Mouse (Mus musculus) hindbrain, embryonic 13.5 days (tissue): ENCODE data around the gene Ap1m1. TPM values are rescaled to one million over a fixed set of nuclear protein-coding genes. Genes with fewer than 3 reads are reported as not detected.

ENCODE experiments used
- ATAC-seq: fragments of 200-750 bp; cut with Nextera tagmentation; 2 replicates; pipeline ENCODE4 v1.8.0; 2017; ENCODE audit warnings: moderate TSS enrichment; ENCODE audit not compliant: low FRiP score
- H3K27ac ChIP-seq: fragments of 300-500 bp; sonication (generic); 2 replicates; pipeline ENCODE4 v1.5.1; 2015; ENCODE audit warnings: inconsistent platforms, mild to moderate bottlenecking, moderate library complexity
- H3K27me3 ChIP-seq: fragments of 300-500 bp; sonication (generic); 2 replicates; pipeline ENCODE4 v1.6.1; 2015; ENCODE audit warnings: mild to moderate bottlenecking, inconsistent platforms
- H3K36me3 ChIP-seq: fragments of 300-500 bp; sonication (generic); 2 replicates; pipeline ENCODE4 v1.6.1; 2015; ENCODE audit warnings: mild to moderate bottlenecking, inconsistent platforms
- H3K4me1 ChIP-seq: fragments of 300-500 bp; sonication (generic); replicated peaks from 2 replicates; pipeline ENCODE4 v1.6.1; 2015; ENCODE audit warnings: inconsistent platforms
- H3K4me2 ChIP-seq: fragments of 300-500 bp; sonication (generic); 2 replicates; pipeline ENCODE4 v1.6.1; 2015; ENCODE audit warnings: inconsistent platforms, mild to moderate bottlenecking, moderate library complexity
- H3K4me3 ChIP-seq: fragments of 300-500 bp; sonication (generic); 2 replicates; pipeline ENCODE4 v1.5.1; 2015; ENCODE audit warnings: mild to moderate bottlenecking, inconsistent platforms
- H3K9ac ChIP-seq: fragments of 300-500 bp; sonication (generic); 2 replicates; pipeline ENCODE4 v1.6.1; 2015; ENCODE audit warnings: mild to moderate bottlenecking, inconsistent platforms
- H3K9me3 ChIP-seq: fragments of 300-500 bp; sonication (generic); 2 replicates; pipeline ENCODE4 v1.6.1; 2016; ENCODE audit warnings: inconsistent platforms
- WGBS: fragments of 180-500 bp; shearing (Covaris S2); methylation state at CpG from one replicate; pipeline ENCODE4 v1.1.7; 2015; 5-methylcytosine and 5-hydroxymethylcytosine counted together
- polyA plus RNA-seq: library from polyadenylated mRNA; unstranded; fragments of >200 nt; fragmentation: Nextera tagmentation; extraction: Ambion mirVana; gene quantifications from 2 replicates; pipeline ENCODE4 v1.2.1, GENCODE M21; 2015

The Ap1m1 gene
- 247 and 261 TPM in 2 replicates for polyA plus RNA-seq

- Histone ChIP-seq H3K4me1 (peaks cover 30% of the 10 kb centered on the region), H3K36me3 (peaks cover 19% of the 10 kb centered on the region), H3K4me3 (peak within 1 kb of the TSS; percentile 64), H3K27ac (peak within 1 kb of the TSS; percentile 96), H3K4me2 (peak within 1 kb of the TSS; percentile 83), H3K9ac (peak within 1 kb of the TSS; percentile 77), H3K27me3 (no peaks in the 10 kb centered on the region), H3K9me3 (no peaks in the 10 kb centered on the region)
- WGBS = under 1% methylated on average over 54 of the region's 54 CpGs
- ATAC-seq = peak; percentile 97
Measured at GRCm38 (mm10) chr8:72239499-72240402, at the start of gene Ap1m1. Ap1m1 (plus strand) TSS chr8:72240018.

- Histone ChIP-seq H3K36me3 (no peaks in the 10 kb centered on the region), H3K9me3 (no peaks in the 10 kb centered on the region), H3K9ac (no peak overlapping the region), H3K27ac (no peak overlapping the region), H3K27me3 (no peaks in the 10 kb centered on the region), H3K4me2 (no peak overlapping the region), H3K4me1 (no peaks in the 10 kb centered on the region), H3K4me3 (no peak overlapping the region)
- ATAC-seq = no peak
- 94% methylated on average over 2 of the region's 2 CpGs for WGBS
Measured at GRCm38 (mm10) chr8:72190215-72190539, 49.6 kb upstream of the Ap1m1 start.

- no peaks in the 10 kb centered on the region for H3K36me3 ChIP-seq
- ATAC-seq = no peak
- no peaks in the 10 kb centered on the region for H3K9me3 ChIP-seq
- no peak overlapping the region for H3K27ac ChIP-seq
- no peaks in the 10 kb centered on the region for H3K4me1 ChIP-seq
- no peaks in the 10 kb centered on the region for H3K27me3 ChIP-seq
- no peak overlapping the region for H3K4me3 ChIP-seq
- H3K4me2 ChIP-seq = no peak overlapping the region
- no peak overlapping the region for H3K9ac ChIP-seq
Measured at GRCm38 (mm10) chr8:72192065-72192464, 47.8 kb upstream of the Ap1m1 start.

GRCm38 (mm10) chr8:72197997-72198396 is 41.8 kb upstream of the Ap1m1 start:
- Histone ChIP-seq H3K9me3 (peaks cover 17% of the 10 kb centered on the region), H3K4me1 (no peaks in the 10 kb centered on the region), H3K27ac (no peak overlapping the region), H3K27me3 (no peaks in the 10 kb centered on the region), H3K4me3 (no peak overlapping the region), H3K9ac (no peak overlapping the region), H3K36me3 (no peaks in the 10 kb centered on the region), H3K4me2 (no peak overlapping the region)
- no peak for ATAC-seq
- 66% methylated on average over 8 of the region's 8 CpGs for WGBS

GRCm38 (mm10) chr8:72208582-72208981 is 31.2 kb upstream of the Ap1m1 start:
- H3K9me3 ChIP-seq = peaks cover 14% of the 10 kb centered on the region
- H3K36me3 ChIP-seq = no peaks in the 10 kb centered on the region
- peaks cover 6% of the 10 kb centered on the region for H3K27me3 ChIP-seq
- no peaks in the 10 kb centered on the region for H3K4me1 ChIP-seq
- no peak overlapping the region for H3K27ac ChIP-seq
- no peak overlapping the region for H3K9ac ChIP-seq
- ATAC-seq = no peak
- H3K4me2 ChIP-seq = no peak overlapping the region
- H3K4me3 ChIP-seq = no peak overlapping the region
- 77% methylated on average over 1 of the region's 1 CpGs for WGBS

GRCm38 (mm10) chr8:72210222-72210621 is 29.6 kb upstream of the Ap1m1 start:
- no peak overlapping the region for H3K9ac ChIP-seq
- no peak overlapping the region for H3K4me3 ChIP-seq

GRCm38 (mm10) chr8:72210710-72211109 is 29.1 kb upstream of the Ap1m1 start:
- Histone ChIP-seq H3K27me3 (peaks cover 16% of the 10 kb centered on the region), H3K4me1 (no peaks in the 10 kb centered on the region), H3K27ac (no peak overlapping the region), H3K36me3 (no peaks in the 10 kb centered on the region), H3K9me3 (no peaks in the 10 kb centered on the region), H3K4me3 (no peak overlapping the region), H3K4me2 (no peak overlapping the region), H3K9ac (no peak overlapping the region)
- no peak for ATAC-seq
- WGBS = 64% methylated on average over 2 of the region's 2 CpGs

More at GRCm38 (mm10) chr8:72210222-72210621, 29.6 kb upstream of the Ap1m1 start:
- Histone ChIP-seq H3K27ac (no peak overlapping the region), H3K9me3 (no peaks in the 10 kb centered on the region), H3K4me1 (no peaks in the 10 kb centered on the region), H3K36me3 (no peaks in the 10 kb centered on the region), H3K4me2 (no peak overlapping the region), H3K27me3 (peaks cover 12% of the 10 kb centered on the region)
- ATAC-seq = no peak
- WGBS = 76% methylated on average over 4 of the region's 4 CpGs

- 91% methylated on average over 1 of the region's 1 CpGs for WGBS
- Histone ChIP-seq H3K4me1 (no peaks in the 10 kb centered on the region), H3K9me3 (no peaks in the 10 kb centered on the region), H3K4me3 (no peak overlapping the region), H3K36me3 (no peaks in the 10 kb centered on the region), H3K27ac (no peak overlapping the region), H3K9ac (no peak overlapping the region), H3K27me3 (peaks cover 26% of the 10 kb centered on the region), H3K4me2 (no peak overlapping the region)
- ATAC-seq = no peak
Measured at GRCm38 (mm10) chr8:72211846-72212245, 28.0 kb upstream of the Ap1m1 start.

GRCm38 (mm10) chr8:72212751-72213150 is 27.1 kb upstream of the Ap1m1 start, which contains the start of gene Cib3:
Cib3 (minus strand) TSS chr8:72212837.
- no peak within 1 kb of the TSS for H3K4me3 ChIP-seq
- H3K9ac ChIP-seq = no peak within 1 kb of the TSS
- no peaks in the 10 kb centered on the region for H3K9me3 ChIP-seq
- ATAC-seq = no peak
- peaks cover 35% of the 10 kb centered on the region for H3K27me3 ChIP-seq
- no peaks in the 10 kb centered on the region for H3K36me3 ChIP-seq
- WGBS = 67% methylated on average over 4 of the region's 4 CpGs
- no peaks in the 10 kb centered on the region for H3K4me1 ChIP-seq
- H3K4me2 ChIP-seq = no peak within 1 kb of the TSS
- no peak within 1 kb of the TSS for H3K27ac ChIP-seq

GRCm38 (mm10) chr8:72213536-72213935 is 26.3 kb upstream of the Ap1m1 start, which contains the start of gene Gm11034:
Gm11034 (minus strand) TSS chr8:72213636.
- Histone ChIP-seq H3K27me3 (peaks cover 36% of the 10 kb centered on the region), H3K4me2 (no peak within 1 kb of the TSS), H3K36me3 (no peaks in the 10 kb centered on the region), H3K4me1 (no peaks in the 10 kb centered on the region), H3K9ac (no peak within 1 kb of the TSS), H3K4me3 (no peak within 1 kb of the TSS), H3K27ac (no peak within 1 kb of the TSS), H3K9me3 (no peaks in the 10 kb centered on the region)
- 73% methylated on average over 4 of the region's 4 CpGs for WGBS
- ATAC-seq = no peak

- ATAC-seq = no peak
- peaks cover under 1% of the 10 kb centered on the region for H3K4me1 ChIP-seq
- no peak overlapping the region for H3K4me3 ChIP-seq
- H3K36me3 ChIP-seq = no peaks in the 10 kb centered on the region
- H3K9ac ChIP-seq = no peak overlapping the region
- WGBS = 51% methylated on average over 2 of the region's 2 CpGs
- H3K27ac ChIP-seq = no peak overlapping the region
- no peaks in the 10 kb centered on the region for H3K9me3 ChIP-seq
- H3K4me2 ChIP-seq = no peak overlapping the region
- peaks cover 36% of the 10 kb centered on the region for H3K27me3 ChIP-seq
Measured at GRCm38 (mm10) chr8:72215060-72215459, 24.8 kb upstream of the Ap1m1 start.

GRCm38 (mm10) chr8:72215871-72216270 is 23.9 kb upstream of the Ap1m1 start:
- H3K4me2 ChIP-seq = no peak overlapping the region
- peaks cover 36% of the 10 kb centered on the region for H3K27me3 ChIP-seq
- no peak overlapping the region for H3K9ac ChIP-seq
- H3K9me3 ChIP-seq = no peaks in the 10 kb centered on the region
- no peak overlapping the region for H3K4me3 ChIP-seq
- WGBS = 31% methylated on average over 1 of the region's 1 CpGs
- peaks cover 8% of the 10 kb centered on the region for H3K4me1 ChIP-seq
- H3K27ac ChIP-seq = no peak overlapping the region
- no peaks in the 10 kb centered on the region for H3K36me3 ChIP-seq
- no peak for ATAC-seq
